ENCODE assay signal across 32 mouse cellular contexts in genomic region chr2:152861891-152862290, GRCm38 (mm10). TPM values are rescaled to one million over a fixed set of nuclear protein-coding genes. Genes with fewer than 3 reads are reported as not detected.
A peak's percentile ranks its signal among the peaks of the same experiment; 100 is the strongest.
DNase-seq lines count a peak whose midpoint lies in the region; ATAC-seq and TF ChIP-seq lines count a peak whose summit lies in the region.
"Had no signal": no experiment of that assay in that cellular context is flagged by ENCODE, and none has a peak within 500 bp of the region (broad histone marks: within the 10 kb centered on the region; RNA-seq: fewer than 3 reads in every experiment).

No protein-coding gene starts in this region.

- no peaks in the 10 kb centered on the region for H3K4me1 ChIP-seq in heart, embryonic 10.5 days
- H3K4me1 ChIP-seq in stomach, postnatal 0 days (replicated peaks; ENCODE audit: control insufficient read depth, insufficient read depth), result no peaks in the 10 kb centered on the region
- H3K4me1 ChIP-seq in midbrain, embryonic 15.5 days, result no peaks in the 10 kb centered on the region
- H3K4me1 ChIP-seq: embryonic facial prominence, embryonic 13.5 days; forebrain, embryonic 13.5 days; neural tube, embryonic 13.5 days had no signal

- peak; percentile 12 for DNase-seq in heart, adult 8-10 months (ENCODE audit: low spot score)
- no peak for DNase-seq in heart, embryonic 10.5 days (ENCODE audit: low spot score)
- DNase-seq in kidney, postnatal 10 days, result peak; percentile 18
- no peak for DNase-seq in kidney, postnatal 36 days
- peak; percentile 27 for DNase-seq in NIH3T3 (ENCODE audit: low read depth)
- DNase-seq in gastrocnemius, postnatal 14 days, result peak; percentile 37
- DNase-seq in stomach, postnatal 0 days (ENCODE audit: low spot score), result no peak
- DNase-seq: adrenal gland, postnatal 10 days; B cell, adult 2 months; cerebellum, adult 8-10 months; cerebellum, postnatal 36 days; embryo, embryonic 11 days; left cerebral cortex, postnatal 4 days; lung, postnatal 14 days; retina, postnatal 1 day; right cerebral cortex, postnatal 25 days; thymus, postnatal 14 days had no signal

- intact Hi-C loops in gastrocnemius, postnatal 14 days (cut with DNase I; ENCODE audit: low total_unique reads), result no loop called here

- H3K36me3 ChIP-seq in heart, embryonic 10.5 days, result peaks cover 68% of the 10 kb centered on the region
- H3K36me3 ChIP-seq in stomach, postnatal 0 days (ENCODE audit: control insufficient read depth, insufficient read depth, low read length), result no peaks in the 10 kb centered on the region; the same call in 1 of the 2 replicates
- no peaks in the 10 kb centered on the region for H3K36me3 ChIP-seq in midbrain, embryonic 15.5 days (replicated peaks)

- no peak overlapping the region for H3K4me3 ChIP-seq in heart, embryonic 10.5 days
- H3K4me3 ChIP-seq in stomach, postnatal 0 days (ENCODE audit: low read depth, low read length), result no peak overlapping the region
- H3K4me3 ChIP-seq in midbrain, embryonic 15.5 days, result no peak overlapping the region
- H3K4me3 ChIP-seq: embryonic facial prominence, embryonic 13.5 days; forebrain, embryonic 13.5 days; myocyte; neural tube, embryonic 13.5 days had no signal

- no peak for TF ChIP-seq EP300 in stomach, postnatal 0 days (optimal IDR thresholded peaks at IDR 0.05)

- H3K4me2 ChIP-seq in stomach, postnatal 0 days (replicated peaks; ENCODE audit: low read depth), result no peak overlapping the region
- H3K4me2 ChIP-seq in midbrain, embryonic 15.5 days, result no peak overlapping the region
- H3K4me2 ChIP-seq: embryonic facial prominence, embryonic 13.5 days; forebrain, embryonic 13.5 days; neural tube, embryonic 13.5 days had no signal

- H3K27ac ChIP-seq in heart, embryonic 10.5 days, result no peak overlapping the region
- H3K27ac ChIP-seq in stomach, postnatal 0 days (replicated peaks), result no peak overlapping the region
- no peak overlapping the region for H3K27ac ChIP-seq in midbrain, embryonic 15.5 days
- H3K27ac ChIP-seq: embryonic facial prominence, embryonic 13.5 days; forebrain, embryonic 13.5 days; hindbrain, postnatal 0 days; neural tube, embryonic 13.5 days had no signal

- no peaks in the 10 kb centered on the region for H3K9me3 ChIP-seq in heart, embryonic 10.5 days
- no peaks in the 10 kb centered on the region for H3K9me3 ChIP-seq in stomach, postnatal 0 days (ENCODE audit: control insufficient read depth, low read length)
- H3K9me3 ChIP-seq in midbrain, embryonic 15.5 days, result no peaks in the 10 kb centered on the region
- H3K9me3 ChIP-seq: embryonic facial prominence, embryonic 13.5 days; forebrain, embryonic 13.5 days; neural tube, embryonic 13.5 days had no signal

- 76% methylated on average over 1 of the region's 1 CpGs for WGBS in heart, embryonic 10.5 days
- WGBS in stomach, postnatal 0 days, result 89% methylated on average over 1 of the region's 1 CpGs
- WGBS in midbrain, embryonic 15.5 days, result 92% methylated on average over 1 of the region's 1 CpGs

- TF ChIP-seq CTCF in stomach, postnatal 0 days (IDR thresholded peaks at IDR 0.05; ENCODE audit: low read depth), result no peak

- H3K9ac ChIP-seq in stomach, postnatal 0 days (ENCODE audit: low read length), result no peak overlapping the region
- no peak overlapping the region for H3K9ac ChIP-seq in midbrain, embryonic 15.5 days
- H3K9ac ChIP-seq: embryonic facial prominence, embryonic 13.5 days; forebrain, embryonic 13.5 days; neural tube, embryonic 13.5 days had no signal

- no peak for ATAC-seq in stomach, postnatal 0 days (ENCODE audit: low FRiP score, low TSS enrichment)
- ATAC-seq in midbrain, embryonic 15.5 days (replicated peaks), result no peak
- ATAC-seq: activated CD4-positive, CD25-positive, alpha-beta regulatory T cell, adult 4 months; forebrain, embryonic 13.5 days; hindbrain, postnatal 0 days; intestine, embryonic 16.5 days; midbrain, embryonic 16.5 days had no signal

- no peaks in the 10 kb centered on the region for H3K27me3 ChIP-seq in heart, embryonic 10.5 days (ENCODE audit: insufficient read depth, poor library complexity, severe bottlenecking)
- no peaks in the 10 kb centered on the region for H3K27me3 ChIP-seq in stomach, postnatal 0 days (ENCODE audit: control insufficient read depth, insufficient read depth, low read length)
- no peaks in the 10 kb centered on the region for H3K27me3 ChIP-seq in midbrain, embryonic 15.5 days (replicated peaks)
- H3K27me3 ChIP-seq: CH12.LX; embryonic facial prominence, embryonic 13.5 days; forebrain, embryonic 13.5 days; neural tube, embryonic 13.5 days had no signal

RNA-seq across cellular contexts. Expression of gene Tpx2, which starts 14.1 kb away (rescaled TPM):
- total RNA-seq in heart, adult 8-10 months (2022), result 1 to 10 TPM in 2 of 4 experiments, under 1 TPM in 2; 0.65 to 1.4 (median 0.91) TPM
- 74.7 and 97.0 TPM in 2 replicates for polyA plus RNA-seq in heart, embryonic 10.5 days (2016; fragmentation: Nextera tagmentation; extraction: Ambion mirVana)
- 1 to 10 TPM; 4.1 to 4.7 TPM for total RNA-seq in gastrocnemius, postnatal 14 days (2021)
- 14.0 and 17.7 TPM in 2 replicates for polyA plus RNA-seq in stomach, postnatal 0 days (2015; fragmentation: Nextera tagmentation; extraction: Ambion mirVana)
- polyA plus RNA-seq in midbrain, embryonic 15.5 days (2015; fragmentation: Nextera tagmentation; extraction: Ambion mirVana), result 12.9 and 14.6 TPM in 2 replicates

RNA-seq across cellular contexts. Expression of gene Bcl2l1, which starts 30.4 kb away (rescaled TPM):
- 10 to 100 TPM; 46.9 to 66.6 (median 51.4) TPM for total RNA-seq in heart, adult 8-10 months (2022)
- 72.8 and 76.2 TPM in 2 replicates for polyA plus RNA-seq in heart, embryonic 10.5 days (2016; fragmentation: Nextera tagmentation; extraction: Ambion mirVana)
- 10 to 100 TPM; 14.4 to 28.6 TPM for total RNA-seq in gastrocnemius, postnatal 14 days (2021)
- polyA plus RNA-seq in stomach, postnatal 0 days (2015; fragmentation: Nextera tagmentation; extraction: Ambion mirVana), result 45.6 and 48.7 TPM in 2 replicates
- 195 and 197 TPM in 2 replicates for polyA plus RNA-seq in midbrain, embryonic 15.5 days (2015; fragmentation: Nextera tagmentation; extraction: Ambion mirVana)

RNA-seq across cellular contexts. Expression of gene Mylk2, which starts 49.3 kb away (rescaled TPM):
- total RNA-seq in heart, adult 8-10 months (2022), result under 1 TPM; 0.17 to 0.44 (median 0.31) TPM
- 0.05 and 0.07 TPM in 2 replicates for polyA plus RNA-seq in heart, embryonic 10.5 days (2016; fragmentation: Nextera tagmentation; extraction: Ambion mirVana)
- total RNA-seq in gastrocnemius, postnatal 14 days (2021), result 100 to 1,000 TPM; 150 to 230 TPM
- 0.02 TPM in 1 of 2 replicates, not detected in the other for polyA plus RNA-seq in stomach, postnatal 0 days (2015; fragmentation: Nextera tagmentation; extraction: Ambion mirVana)
- polyA plus RNA-seq in midbrain, embryonic 15.5 days (2015; fragmentation: Nextera tagmentation; extraction: Ambion mirVana), result not detected in 2 replicates
- total RNA-seq: layer of hippocampus, postnatal 10 days; left cerebral cortex, postnatal 4 days; MEL had no signal
- polyA plus RNA-seq: activated CD4-positive, CD25-positive, alpha-beta regulatory T cell, adult 4 months; embryonic facial prominence, embryonic 13.5 days; forebrain, embryonic 13.5 days; heart, embryonic 14.5 days; hindbrain, embryonic 11.5 days; liver, adult 2 months; neural tube, embryonic 13.5 days had no signal

Comparison
In these comparisons a context has a peak if more than half of its experiments do, and no peak if none do; other contexts are left out.
1. DNase-seq: peak in heart, adult 8-10 months (single experiment), kidney, postnatal 10 days (single experiment), NIH3T3 (single experiment) and gastrocnemius, postnatal 14 days (single experiment); none in heart, embryonic 10.5 days (single experiment), kidney, postnatal 36 days (0 of 2) and stomach, postnatal 0 days (single experiment).